Mouse (Mus musculus): ENCODE data around the gene Ttc23.

The Ttc23 gene

GRCm38 (mm10) chr7:67636161-67636560, 11.0 kb upstream of the Ttc23 start:
- in situ Hi-C loops (cut with MboI; ENCODE audit: low pct_unique_long_range_greater_than_20kb in 1 of 2, low sequenced_read_pairs in 2 of 2, unreplicated experiment in 1 of 2) = loop anchor here (10.0 to 25.0 kb wide), 6 partner anchors 274 to 949 kb away; partner anchors contain the start of genes Mef2a (in 2 of the 2), Adamts17 (in 1 of the 2), Asb7 (in 1 of the 2) and Lins1 (in 1 of the 2)

- in situ Hi-C loops (cut with MboI; ENCODE audit: low pct_unique_long_range_greater_than_20kb in 1 of 2, low sequenced_read_pairs in 2 of 2, unreplicated experiment in 1 of 2) = loop anchor here (10.0 to 25.0 kb wide), 6 partner anchors 277 to 952 kb away; partner anchors contain the start of genes Mef2a (in 2 of the 2), Adamts17 (in 1 of the 2), Asb7 (in 1 of the 2) and Lins1 (in 1 of the 2)
Measured at GRCm38 (mm10) chr7:67639006-67639405, 8.2 kb upstream of the Ttc23 start.

- in situ Hi-C loops (cut with MboI; ENCODE audit: low pct_unique_long_range_greater_than_20kb in 1 of 2, low sequenced_read_pairs in 2 of 2, unreplicated experiment in 1 of 2) = loop anchor here (25.0 kb wide), 4 partner anchors 281 to 956 kb away; partner anchors contain the start of genes Mef2a (in 2 of the 2), Adamts17 (in 1 of the 2), Asb7 (in 1 of the 2) and Lins1 (in 1 of the 2)
Measured at GRCm38 (mm10) chr7:67642955-67643354, 4.3 kb upstream of the Ttc23 start.

GRCm38 (mm10) chr7:67644291-67644690, 2.9 kb upstream of the Ttc23 start:
- in situ Hi-C loops (cut with MboI; ENCODE audit: low pct_unique_long_range_greater_than_20kb in 1 of 2, low sequenced_read_pairs in 2 of 2, unreplicated experiment in 1 of 2) = loop anchor here (25.0 kb wide), 4 partner anchors 282 to 957 kb away; partner anchors contain the start of genes Mef2a (in 2 of the 2), Adamts17 (in 1 of the 2), Asb7 (in 1 of the 2) and Lins1 (in 1 of the 2)

DNA sequence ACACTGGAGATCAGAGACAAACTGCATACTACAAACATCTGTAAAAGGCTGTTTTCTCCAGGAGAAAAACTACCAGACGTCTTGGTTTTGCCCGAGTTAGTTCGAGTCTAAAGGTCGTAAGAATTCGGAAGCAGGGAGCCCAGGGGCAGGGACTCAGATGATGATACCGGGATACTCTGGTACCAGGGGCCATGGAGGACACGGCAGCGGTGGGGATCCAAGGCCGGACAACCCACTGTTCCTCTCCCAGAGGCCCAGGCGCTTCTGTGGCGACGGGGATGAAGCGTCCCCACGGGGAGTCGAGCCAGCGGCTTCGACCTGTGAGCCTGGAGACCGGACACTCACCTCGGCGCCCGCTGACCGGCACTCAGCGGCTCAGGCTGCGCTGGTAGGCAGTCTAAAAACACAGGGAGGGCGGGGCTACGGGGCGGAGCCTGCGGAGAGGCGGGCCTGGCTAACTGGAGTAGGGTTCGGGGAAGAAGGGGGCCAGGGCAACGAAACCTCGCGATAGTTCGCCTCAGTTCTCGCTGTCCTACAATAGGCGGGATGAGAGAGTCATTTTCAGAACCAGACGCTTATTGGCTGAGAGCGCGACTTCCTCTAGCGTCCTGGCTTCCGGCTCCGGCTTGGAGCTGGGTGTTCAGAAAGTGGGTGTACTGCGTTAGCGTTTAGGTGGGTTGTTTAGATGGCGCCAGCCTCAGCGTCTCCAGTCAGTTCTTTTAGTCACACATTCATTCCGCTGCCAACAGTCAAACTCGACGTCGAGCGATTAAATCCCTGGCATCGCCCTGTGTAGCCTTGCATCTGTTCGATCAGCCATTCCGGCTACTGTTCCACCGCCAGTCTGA, 2.2 kb upstream of the Ttc23 start, which contains the start of gene Lrrc28:
TSS of gene Lrrc28 (minus strand) at position 436 of the 848 bp plus-strand sequence.
- in situ Hi-C loops (cut with MboI; ENCODE audit: low pct_unique_long_range_greater_than_20kb in 1 of 2, low sequenced_read_pairs in 2 of 2, unreplicated experiment in 1 of 2) = loop anchor here (25.0 kb wide), 4 partner anchors 283 to 958 kb away; partner anchors contain the start of genes Mef2a (in 2 of the 2), Adamts17 (in 1 of the 2), Asb7 (in 1 of the 2) and Lins1 (in 1 of the 2)

GRCm38 (mm10) chr7:67645681-67646014, 1.6 kb upstream of the Ttc23 start:
- in situ Hi-C loops (cut with MboI; ENCODE audit: low pct_unique_long_range_greater_than_20kb in 1 of 2, low sequenced_read_pairs in 2 of 2, unreplicated experiment in 1 of 2) = loop anchor here (25.0 kb wide), 4 partner anchors 283 to 958 kb away; partner anchors contain the start of genes Mef2a (in 2 of the 2), Adamts17 (in 1 of the 2), Asb7 (in 1 of the 2) and Lins1 (in 1 of the 2)

DNA sequence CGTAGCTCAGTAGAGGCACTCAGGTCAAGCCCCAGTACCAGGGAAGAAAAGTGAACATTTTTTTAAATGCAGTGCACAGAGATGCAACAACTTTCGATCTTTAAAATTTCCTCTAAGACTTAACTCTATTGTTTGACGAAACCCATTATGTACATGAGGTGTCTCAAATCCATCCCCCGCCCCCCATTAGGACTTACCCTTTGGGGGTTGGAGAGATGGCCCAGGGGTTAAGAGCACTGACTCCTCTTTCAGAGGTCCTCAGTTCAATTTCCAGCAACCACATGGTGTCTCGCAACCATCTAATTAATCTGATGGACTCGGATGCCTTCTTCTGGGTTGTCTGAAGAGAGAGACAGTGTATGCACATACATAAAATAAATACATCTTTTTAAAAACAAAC, 1.1 kb upstream of the Ttc23 start:
- in situ Hi-C loops (cut with MboI; ENCODE audit: low pct_unique_long_range_greater_than_20kb in 1 of 2, low sequenced_read_pairs in 2 of 2, unreplicated experiment in 1 of 2) = loop anchor here (25.0 kb wide), 4 partner anchors 284 to 959 kb away; partner anchors contain the start of genes Mef2a (in 2 of the 2), Adamts17 (in 1 of the 2), Asb7 (in 1 of the 2) and Lins1 (in 1 of the 2)

GRCm38 (mm10) chr7:67648376-67648775, 1.2 kb downstream of the Ttc23 start:
- in situ Hi-C loops (cut with MboI; ENCODE audit: low pct_unique_long_range_greater_than_20kb in 1 of 2, low sequenced_read_pairs in 2 of 2, unreplicated experiment in 1 of 2) = loop anchor here (25.0 kb wide), 4 partner anchors 286 to 961 kb away; partner anchors contain the start of genes Mef2a (in 2 of the 2), Adamts17 (in 1 of the 2), Asb7 (in 1 of the 2) and Lins1 (in 1 of the 2)

DNA sequence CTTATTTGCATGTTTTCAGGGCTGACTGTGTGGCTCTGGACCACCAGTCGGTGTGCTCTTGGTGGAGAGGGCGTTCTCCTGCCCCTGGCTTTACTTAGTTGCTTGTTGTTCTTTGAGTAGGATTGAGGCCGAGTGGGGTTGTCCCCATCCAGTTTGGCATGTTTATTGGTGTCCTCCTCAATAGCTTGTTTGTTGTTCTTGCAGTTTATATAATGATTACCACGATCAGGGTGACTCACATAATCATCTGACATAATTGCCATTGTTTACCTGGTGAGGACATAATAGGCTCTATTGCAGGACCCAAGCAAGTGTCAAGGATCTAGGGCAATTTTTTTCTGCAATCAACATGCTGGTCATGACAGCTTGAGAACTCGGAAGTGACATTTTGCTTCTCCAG, 5.0 kb downstream of the Ttc23 start:
- in situ Hi-C loops (cut with MboI; ENCODE audit: low pct_unique_long_range_greater_than_20kb in 1 of 2, low sequenced_read_pairs in 2 of 2, unreplicated experiment in 1 of 2) = no loop called here

DNA sequence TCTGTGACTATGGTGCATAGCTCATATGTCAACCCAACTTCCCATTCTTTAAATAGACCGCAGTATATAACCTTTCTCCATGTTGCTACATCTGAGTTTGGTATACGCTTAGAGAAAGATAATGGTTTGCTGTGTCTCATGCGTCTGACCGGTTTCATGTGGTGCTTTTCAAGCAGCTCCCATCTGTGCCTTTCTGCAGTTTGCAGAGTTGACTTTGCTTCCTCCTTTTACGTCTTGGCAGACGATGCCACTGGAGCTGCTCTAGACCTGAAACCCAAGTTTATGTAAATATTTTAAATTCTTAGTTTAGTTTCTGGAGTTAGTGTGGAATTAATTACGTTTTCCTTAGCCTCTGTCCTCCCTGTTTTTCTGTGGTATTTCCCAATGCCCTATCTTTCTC, 7.5 kb downstream of the Ttc23 start:
- in situ Hi-C loops (cut with MboI; ENCODE audit: low pct_unique_long_range_greater_than_20kb in 1 of 2, low sequenced_read_pairs in 2 of 2, unreplicated experiment in 1 of 2) = no loop called here

DNA sequence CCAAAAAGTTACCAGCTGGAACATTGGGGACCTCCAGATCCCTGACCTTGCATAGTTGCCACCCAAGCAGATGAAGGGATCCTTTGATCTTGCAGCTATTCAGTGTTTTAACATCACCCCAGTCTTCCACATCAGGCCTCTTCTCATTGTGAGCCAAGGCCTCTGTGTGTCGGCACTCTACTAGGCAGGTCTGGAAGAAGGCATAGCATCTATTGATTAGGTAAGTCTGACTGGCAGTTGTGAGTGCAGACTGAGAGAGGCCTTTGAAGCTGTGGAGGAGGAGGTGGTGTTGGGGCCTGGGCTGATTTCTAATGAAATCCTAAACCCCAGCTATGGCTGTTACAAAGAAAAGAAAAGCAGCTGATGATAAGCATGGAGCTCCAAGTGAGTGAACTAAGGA, 8.0 kb downstream of the Ttc23 start:
- in situ Hi-C loops (cut with MboI; ENCODE audit: low pct_unique_long_range_greater_than_20kb in 1 of 2, low sequenced_read_pairs in 2 of 2, unreplicated experiment in 1 of 2) = no loop called here

GRCm38 (mm10) chr7:67658110-67658509, 10.9 kb downstream of the Ttc23 start:
- in situ Hi-C loops (cut with MboI; ENCODE audit: low pct_unique_long_range_greater_than_20kb in 1 of 2, low sequenced_read_pairs in 2 of 2, unreplicated experiment in 1 of 2) = no loop called here

- in situ Hi-C loops (cut with MboI; ENCODE audit: low pct_unique_long_range_greater_than_20kb in 1 of 2, low sequenced_read_pairs in 2 of 2, unreplicated experiment in 1 of 2) = no loop called here
Measured at GRCm38 (mm10) chr7:67662424-67662823, 15.2 kb downstream of the Ttc23 start.

DNA sequence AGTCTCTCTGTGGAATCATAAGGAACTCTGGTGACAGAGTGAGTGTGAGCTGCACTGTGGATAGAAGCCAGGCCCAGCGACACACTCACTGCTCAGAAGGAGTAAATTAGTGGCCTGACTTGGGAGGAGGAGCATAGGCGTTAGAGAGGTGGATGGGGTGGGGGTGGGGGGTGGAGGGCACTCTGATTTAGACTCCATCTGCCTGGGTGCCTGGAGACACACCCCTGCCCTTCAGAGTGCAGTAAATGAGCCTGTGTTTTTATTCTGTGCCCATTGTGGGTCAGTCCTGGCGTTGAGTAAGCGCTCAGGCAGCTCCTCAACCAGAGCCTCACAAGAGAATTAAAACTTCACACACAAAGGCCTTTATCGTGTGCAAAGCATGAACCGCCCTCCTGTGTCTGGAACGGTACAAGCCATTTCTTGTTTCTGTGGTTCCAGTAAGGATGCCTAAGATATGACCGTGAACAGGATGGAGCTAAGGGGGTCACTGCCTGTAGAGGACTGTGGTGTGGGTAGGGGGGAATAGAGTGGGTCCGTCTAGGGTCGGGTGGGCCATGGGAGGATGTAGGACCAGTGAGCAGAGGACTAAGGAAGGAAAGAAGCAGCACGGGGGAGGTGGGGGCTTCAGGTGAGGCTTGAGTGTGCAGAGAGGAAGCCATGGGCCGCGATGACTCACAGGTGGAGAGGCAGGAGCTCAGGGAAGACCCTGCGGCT, 16.9 kb downstream of the Ttc23 start:
- in situ Hi-C loops (cut with MboI; ENCODE audit: low pct_unique_long_range_greater_than_20kb in 1 of 2, low sequenced_read_pairs in 2 of 2, unreplicated experiment in 1 of 2) = no loop called here

DNA sequence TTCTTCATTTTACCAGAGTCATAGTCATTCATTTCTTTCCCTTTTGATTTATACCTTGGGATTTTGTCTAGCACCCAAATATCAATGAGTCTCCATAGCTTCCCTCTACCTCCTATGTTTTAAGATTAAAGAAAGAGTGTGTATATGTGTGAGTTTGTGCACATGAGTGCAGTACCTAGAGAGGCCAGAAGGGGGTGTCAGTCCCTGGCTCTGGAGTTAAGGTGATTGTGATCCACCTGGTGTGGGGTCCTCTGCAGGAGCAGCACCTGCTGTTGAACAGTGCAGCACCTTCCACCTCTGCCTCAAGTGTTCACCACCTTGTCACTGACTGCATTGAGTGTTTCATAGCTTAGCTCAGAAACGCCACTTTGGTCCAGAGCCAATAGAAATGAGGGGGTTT, 23.8 kb downstream of the Ttc23 start:
- in situ Hi-C loops (cut with MboI; ENCODE audit: low pct_unique_long_range_greater_than_20kb in 1 of 2, low sequenced_read_pairs in 2 of 2, unreplicated experiment in 1 of 2) = no loop called here

DNA sequence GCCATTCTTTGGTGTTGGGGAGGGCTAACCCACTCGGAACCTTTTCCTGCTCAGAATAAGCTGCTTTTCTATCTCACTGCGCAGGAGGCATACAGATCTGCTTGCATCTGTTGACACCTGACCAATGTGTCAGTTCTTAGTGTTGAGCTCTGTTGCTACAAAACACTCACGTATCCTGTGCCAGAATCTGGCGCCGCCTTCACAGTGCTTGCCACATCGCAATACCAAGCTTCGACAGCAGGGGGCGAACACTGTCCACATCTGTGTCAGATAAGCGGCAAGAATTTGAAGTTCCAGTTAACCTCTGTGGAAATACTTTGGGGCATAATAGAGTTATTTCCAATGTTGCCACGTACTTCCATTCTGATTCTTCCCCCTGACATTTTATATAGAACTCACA, 25.4 kb downstream of the Ttc23 start:
- in situ Hi-C loops (cut with MboI; ENCODE audit: low pct_unique_long_range_greater_than_20kb in 1 of 2, low sequenced_read_pairs in 2 of 2, unreplicated experiment in 1 of 2) = no loop called here

- in situ Hi-C loops (cut with MboI; ENCODE audit: low pct_unique_long_range_greater_than_20kb in 1 of 2, low sequenced_read_pairs in 2 of 2, unreplicated experiment in 1 of 2) = no loop called here
Measured at GRCm38 (mm10) chr7:67673656-67674055, 26.4 kb downstream of the Ttc23 start.

- in situ Hi-C loops (cut with MboI; ENCODE audit: low pct_unique_long_range_greater_than_20kb in 1 of 2, low sequenced_read_pairs in 2 of 2, unreplicated experiment in 1 of 2) = loop anchor here in 1 of 2 experiments (5.0 kb wide), 1 partner anchor 78 kb away; the partner anchor contains the start of gene Synm
Measured at GRCm38 (mm10) chr7:67678878-67679499, 31.8 kb downstream of the Ttc23 start.
